Mouse (Mus musculus) liver, embryonic 12.5 days (tissue): ENCODE results near the gene March4. TPM values are rescaled to one million over a fixed set of nuclear protein-coding genes. Genes with fewer than 3 reads are reported as not detected.

ENCODE experiments used
- ATAC-seq: fragments of 200-750 bp; cut with Nextera tagmentation; 2 replicates; pipeline ENCODE4 v1.8.0; 2017; ENCODE audit warnings: moderate number of reproducible peaks, mild to moderate bottlenecking, moderate library complexity
- H3K27ac ChIP-seq: fragments of 300-500 bp; sonication (generic); 2 replicates; pipeline ENCODE4 v1.5.1; 2016; ENCODE audit warnings: mild to moderate bottlenecking
- H3K27me3 ChIP-seq: fragments of 300-500 bp; sonication (generic); replicated peaks from 2 replicates; pipeline ENCODE4 v1.6.1; 2016; ENCODE audit warnings: mild to moderate bottlenecking, moderate library complexity
- H3K36me3 ChIP-seq: fragments of 300-500 bp; sonication (generic); 2 replicates; pipeline ENCODE4 v1.6.1; 2016; ENCODE audit warnings: mild to moderate bottlenecking, moderate library complexity
- H3K4me1 ChIP-seq: fragments of 300-500 bp; sonication (generic); 2 replicates; pipeline ENCODE4 v1.6.1; 2016
- H3K4me2 ChIP-seq: fragments of 300-500 bp; sonication (generic); 2 replicates; pipeline ENCODE4 v1.6.1; 2016; ENCODE audit warnings: mild to moderate bottlenecking, moderate library complexity
- H3K4me3 ChIP-seq: fragments of 300-500 bp; sonication (generic); 2 replicates; pipeline ENCODE4 v1.5.1; 2016; ENCODE audit warnings: mild to moderate bottlenecking, moderate library complexity
- H3K9ac ChIP-seq: fragments of 300-500 bp; sonication (generic); 2 replicates; pipeline ENCODE4 v1.6.1; 2016; ENCODE audit warnings: mild to moderate bottlenecking, moderate library complexity
- H3K9me3 ChIP-seq: fragments of 300-500 bp; sonication (generic); replicated peaks from 2 replicates; pipeline ENCODE4 v1.6.1; 2016; ENCODE audit warnings: mild to moderate bottlenecking, moderate library complexity
- WGBS: fragments of 180-500 bp; shearing (Covaris S2); methylation state at CpG from one replicate; pipeline ENCODE4 v1.1.7; 2016; ENCODE audit not compliant: insufficient replicate concordance; 5-methylcytosine and 5-hydroxymethylcytosine counted together
- polyA plus RNA-seq: library from polyadenylated mRNA; unstranded; fragments of >200 nt; fragmentation: Nextera tagmentation; extraction: Ambion mirVana; gene quantifications from 2 replicates; pipeline ENCODE4 v1.2.1, GENCODE M21; 2016

Gene March4
- polyA plus RNA-seq, 1 experiment from 2014 or later, result not detected

DNA sequence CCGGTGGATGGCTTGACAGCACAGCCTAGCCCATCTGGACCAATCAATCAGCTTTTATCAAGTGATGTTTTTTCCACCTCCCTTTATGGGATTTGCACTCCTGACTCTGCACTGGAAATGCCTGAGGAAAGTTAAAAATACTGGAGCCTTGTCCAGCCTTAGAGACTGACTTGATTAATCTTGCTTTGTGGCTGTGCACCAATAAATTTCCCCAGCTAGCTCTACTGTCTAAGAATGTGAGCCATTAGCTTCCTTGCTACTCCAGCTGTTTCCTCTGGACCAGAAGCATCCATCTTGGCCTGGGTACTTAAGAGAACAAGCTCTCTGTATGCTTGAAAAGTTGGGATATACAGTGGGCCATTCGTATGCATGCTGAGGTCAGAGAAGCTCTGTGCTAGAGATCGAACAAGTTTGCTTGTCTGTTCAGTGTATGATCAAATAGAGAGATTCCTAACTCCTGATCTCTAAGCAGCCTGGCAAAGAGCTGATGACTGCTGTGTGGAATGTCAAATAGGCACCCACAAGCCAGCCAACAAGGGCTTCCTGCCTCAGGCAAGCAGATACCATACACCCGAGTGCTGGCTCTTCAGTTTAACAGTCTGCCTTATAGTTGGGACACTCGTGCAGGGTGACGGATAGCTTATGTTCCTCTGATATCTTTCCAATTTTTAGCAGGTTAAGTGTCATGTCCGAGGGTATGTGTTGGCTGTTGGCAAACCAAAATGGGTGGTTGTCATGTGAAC is 25.8 kb downstream of the March4 start:
- H3K27ac ChIP-seq, result no peak overlapping the region
- WGBS, result 61% methylated on average over 7 of the region's 7 CpGs
- H3K9ac ChIP-seq, result no peak overlapping the region
- no peaks in the 10 kb centered on the region for H3K9me3 ChIP-seq
- H3K4me1 ChIP-seq, result no peaks in the 10 kb centered on the region
- H3K4me2 ChIP-seq, result no peak overlapping the region
- ATAC-seq, result no peak
- no peaks in the 10 kb centered on the region for H3K27me3 ChIP-seq
- no peak overlapping the region for H3K4me3 ChIP-seq
- H3K36me3 ChIP-seq, result no peaks in the 10 kb centered on the region

DNA sequence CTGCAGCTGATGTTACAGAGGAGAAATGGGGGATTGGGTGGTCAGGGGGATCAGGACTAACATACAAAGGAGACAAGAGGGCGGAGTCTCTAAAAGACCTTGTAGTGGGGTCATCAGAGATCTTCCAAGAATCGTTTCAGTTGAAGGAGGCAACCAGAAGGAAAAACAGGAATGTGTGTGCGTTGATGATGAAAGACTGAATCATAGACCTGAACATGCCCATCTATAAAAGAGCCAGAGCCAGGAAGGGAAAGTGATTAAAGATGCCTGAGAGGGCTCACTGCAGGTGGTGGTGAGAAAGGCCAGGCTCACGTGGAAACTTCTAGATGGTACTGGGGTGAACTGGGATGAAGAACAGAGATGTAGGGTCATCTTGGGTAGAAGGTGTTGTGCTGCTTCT is 27.2 kb downstream of the March4 start:
- ATAC-seq, result no peak
- H3K9ac ChIP-seq, result no peak overlapping the region
- no peaks in the 10 kb centered on the region for H3K36me3 ChIP-seq
- H3K4me2 ChIP-seq, result no peak overlapping the region
- no peak overlapping the region for H3K4me3 ChIP-seq
- WGBS, result 55% methylated on average over 4 of the region's 4 CpGs
- no peaks in the 10 kb centered on the region for H3K9me3 ChIP-seq
- no peaks in the 10 kb centered on the region for H3K27me3 ChIP-seq
- H3K4me1 ChIP-seq, result no peaks in the 10 kb centered on the region
- H3K27ac ChIP-seq, result no peak overlapping the region

DNA sequence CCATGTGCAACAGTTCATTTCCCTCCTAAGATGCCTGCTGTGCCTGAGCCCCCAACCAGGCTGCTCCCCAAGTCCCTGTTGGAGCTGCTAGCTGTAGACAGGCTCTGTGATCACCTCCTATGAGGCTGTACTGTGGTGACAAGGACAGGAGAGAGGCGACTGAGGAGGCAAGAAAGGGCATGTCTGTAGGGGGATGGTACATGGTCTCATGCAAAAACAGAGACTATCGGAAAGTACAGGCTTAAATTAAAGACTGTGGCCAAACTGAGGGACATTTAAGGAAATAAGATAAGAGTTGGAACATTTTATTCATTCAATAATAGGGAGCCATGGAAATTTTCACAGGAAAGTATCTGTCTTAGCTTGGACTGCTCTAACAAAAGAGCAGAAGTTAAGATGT is 29.1 kb downstream of the March4 start:
- no peak for ATAC-seq
- Histone ChIP-seq H3K27ac (no peak overlapping the region), H3K4me2 (no peak overlapping the region), H3K9me3 (no peaks in the 10 kb centered on the region), H3K9ac (no peak overlapping the region), H3K27me3 (no peaks in the 10 kb centered on the region), H3K36me3 (no peaks in the 10 kb centered on the region), H3K4me3 (no peak overlapping the region), H3K4me1 (no peaks in the 10 kb centered on the region)
- 48% methylated on average over 2 of the region's 2 CpGs for WGBS

DNA sequence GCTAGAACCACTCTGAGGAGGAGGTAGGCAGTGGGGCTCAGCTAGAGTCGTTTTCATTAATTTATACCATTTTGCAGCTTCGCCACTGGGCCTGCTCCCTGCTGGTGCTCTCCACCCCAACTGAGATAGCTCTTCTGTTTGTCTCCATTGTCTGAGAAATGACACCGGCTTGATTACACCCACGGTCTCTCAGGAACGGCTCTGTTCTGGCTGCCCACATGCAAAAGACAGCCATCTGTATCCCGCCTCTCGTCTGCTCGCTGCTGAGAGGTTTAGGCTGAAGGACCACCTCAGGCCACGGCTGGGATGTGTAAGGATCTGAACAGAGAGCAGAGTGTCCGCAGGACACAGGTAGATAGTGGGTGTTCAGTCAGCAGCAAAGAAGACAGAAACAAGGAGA is 30.5 kb downstream of the March4 start:
- H3K4me3 ChIP-seq, result no peak overlapping the region
- no peak overlapping the region for H3K27ac ChIP-seq
- no peaks in the 10 kb centered on the region for H3K27me3 ChIP-seq
- H3K4me1 ChIP-seq, result no peaks in the 10 kb centered on the region
- no peak overlapping the region for H3K4me2 ChIP-seq
- H3K9ac ChIP-seq, result no peak overlapping the region
- no peaks in the 10 kb centered on the region for H3K36me3 ChIP-seq
- no peak for ATAC-seq
- H3K9me3 ChIP-seq, result no peaks in the 10 kb centered on the region
- 45% methylated on average over 10 of the region's 10 CpGs for WGBS

DNA sequence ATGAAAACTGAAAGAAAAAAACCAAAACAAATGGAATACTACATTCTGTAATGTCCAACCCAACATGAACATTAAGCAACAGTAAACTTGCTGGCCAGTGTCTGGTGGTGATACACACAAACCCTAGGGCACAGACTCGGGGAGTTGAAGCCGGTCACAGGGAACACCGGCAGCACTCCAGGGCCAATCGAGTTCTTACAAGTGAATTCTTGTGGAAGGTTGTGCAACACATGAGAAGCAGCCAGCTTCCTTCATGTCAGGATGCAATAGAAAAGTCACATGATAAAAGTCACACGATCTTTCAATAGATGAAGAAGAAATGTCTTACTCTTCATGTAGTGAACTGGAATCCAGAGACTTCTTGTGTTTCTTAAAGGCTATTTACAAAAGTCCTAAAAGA is 39.1 kb downstream of the March4 start:
- no peak for ATAC-seq
- WGBS, result 71% methylated on average over 5 of the region's 5 CpGs
- no peak overlapping the region for H3K27ac ChIP-seq
- no peaks in the 10 kb centered on the region for H3K36me3 ChIP-seq
- no peak overlapping the region for H3K4me2 ChIP-seq
- no peak overlapping the region for H3K4me3 ChIP-seq
- H3K9me3 ChIP-seq, result no peaks in the 10 kb centered on the region
- no peak overlapping the region for H3K9ac ChIP-seq
- no peaks in the 10 kb centered on the region for H3K4me1 ChIP-seq
- no peaks in the 10 kb centered on the region for H3K27me3 ChIP-seq

DNA sequence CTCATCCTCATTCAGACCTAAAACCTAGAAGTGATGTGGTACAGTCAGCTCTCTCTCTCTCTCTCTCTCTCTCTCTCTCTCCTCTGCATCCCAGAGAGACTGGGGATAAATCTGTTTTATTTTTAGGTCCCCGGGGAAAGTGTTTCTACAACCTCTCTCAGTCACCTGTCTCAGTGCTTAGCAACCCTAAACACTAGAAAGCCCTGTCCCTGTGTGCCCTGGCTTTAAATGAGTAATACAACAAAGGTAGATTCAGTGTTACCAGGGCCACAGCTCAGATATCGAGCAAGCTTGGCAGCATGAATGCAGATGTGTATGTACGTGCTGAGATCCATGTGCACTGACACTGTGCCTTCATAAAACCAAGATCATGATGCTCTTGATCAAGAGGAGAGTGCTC is 43.3 kb downstream of the March4 start:
- H3K27me3 ChIP-seq, result no peaks in the 10 kb centered on the region
- 72% methylated on average over 3 of the region's 3 CpGs for WGBS
- ATAC-seq, result no peak

DNA sequence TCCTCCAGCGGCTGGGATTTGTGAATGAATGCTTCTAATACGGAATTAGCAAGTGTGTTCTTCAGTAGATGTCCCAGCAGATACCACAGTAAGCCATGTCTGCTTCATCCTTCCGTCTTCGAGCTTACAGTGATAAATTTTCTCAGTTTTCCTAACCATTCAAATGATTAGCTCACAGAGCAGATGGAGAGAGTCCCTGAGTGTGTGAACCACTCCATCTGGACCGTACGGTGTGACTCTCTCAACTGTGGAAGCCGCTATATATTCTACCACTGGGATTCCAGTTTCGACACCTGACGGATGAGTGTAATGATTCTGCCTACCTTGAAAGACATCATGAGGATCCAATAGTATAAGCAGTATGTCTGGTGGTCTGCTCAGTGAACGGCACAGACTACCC is 44.1 kb downstream of the March4 start:
- ATAC-seq, result no peak
- Histone ChIP-seq H3K4me2 (no peak overlapping the region), H3K27me3 (no peaks in the 10 kb centered on the region), H3K9ac (no peak overlapping the region), H3K9me3 (no peaks in the 10 kb centered on the region), H3K36me3 (no peaks in the 10 kb centered on the region), H3K4me3 (no peak overlapping the region), H3K4me1 (no peaks in the 10 kb centered on the region), H3K27ac (no peak overlapping the region)
- WGBS, result 75% methylated on average over 10 of the region's 10 CpGs

More for the DNA sequence above, 43.3 kb downstream of the March4 start:
- Histone ChIP-seq H3K4me1 (no peaks in the 10 kb centered on the region), H3K9ac (no peak overlapping the region), H3K27ac (no peak overlapping the region), H3K36me3 (no peaks in the 10 kb centered on the region), H3K4me2 (no peak overlapping the region), H3K9me3 (no peaks in the 10 kb centered on the region), H3K4me3 (no peak overlapping the region)

DNA sequence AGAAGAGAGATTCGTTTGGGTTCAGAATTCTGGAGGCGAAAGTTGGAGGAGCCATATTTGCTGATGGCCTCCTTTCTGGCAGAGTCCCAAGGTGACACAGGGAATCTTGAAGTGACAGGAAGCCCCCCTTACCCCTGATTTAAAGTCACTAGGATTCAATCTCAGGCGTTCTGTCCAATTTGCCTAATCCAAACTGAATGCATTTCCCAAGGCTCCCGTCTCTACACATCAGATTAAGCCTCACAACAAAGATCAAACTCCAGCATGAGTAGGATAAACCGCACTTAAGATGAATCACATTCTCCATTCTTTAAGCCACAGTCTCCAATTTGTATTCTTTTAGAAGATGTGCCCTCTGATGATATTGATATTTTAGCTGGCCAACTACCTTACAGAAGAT is 45.4 kb downstream of the March4 start:
- Histone ChIP-seq H3K4me3 (no peak overlapping the region), H3K4me2 (no peak overlapping the region), H3K36me3 (no peaks in the 10 kb centered on the region), H3K9ac (no peak overlapping the region), H3K27me3 (no peaks in the 10 kb centered on the region), H3K9me3 (no peaks in the 10 kb centered on the region), H3K4me1 (no peaks in the 10 kb centered on the region), H3K27ac (no peak overlapping the region)
- no peak for ATAC-seq
- 53% methylated on average over 5 of the region's 5 CpGs for WGBS

DNA sequence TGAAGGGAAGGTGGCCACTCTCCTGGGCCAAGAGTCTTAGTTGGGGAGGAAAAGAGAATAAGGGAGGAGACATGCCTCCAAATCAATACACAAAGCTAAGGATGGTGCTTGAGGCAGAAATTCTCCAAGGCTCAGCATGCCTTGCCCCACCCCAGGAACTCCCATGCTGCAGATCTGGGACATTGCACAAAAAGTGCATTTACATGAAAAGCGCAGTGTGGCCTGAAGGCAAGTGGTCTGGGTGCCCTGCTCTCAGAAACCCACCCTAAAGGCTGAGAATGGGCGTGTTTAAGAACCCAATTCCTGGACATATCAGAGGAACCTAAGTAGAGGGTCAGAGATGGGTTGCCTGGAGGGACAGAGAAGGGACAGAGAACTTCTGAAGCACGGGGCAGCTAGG is 45.9 kb downstream of the March4 start:
- H3K4me3 ChIP-seq, result no peak overlapping the region
- no peaks in the 10 kb centered on the region for H3K9me3 ChIP-seq
- WGBS, result 40% methylated on average over 3 of the region's 3 CpGs
- ATAC-seq, result no peak
- no peak overlapping the region for H3K4me2 ChIP-seq
- no peak overlapping the region for H3K9ac ChIP-seq
- H3K4me1 ChIP-seq, result no peaks in the 10 kb centered on the region
- H3K36me3 ChIP-seq, result no peaks in the 10 kb centered on the region
- H3K27me3 ChIP-seq, result no peaks in the 10 kb centered on the region
- no peak overlapping the region for H3K27ac ChIP-seq

DNA sequence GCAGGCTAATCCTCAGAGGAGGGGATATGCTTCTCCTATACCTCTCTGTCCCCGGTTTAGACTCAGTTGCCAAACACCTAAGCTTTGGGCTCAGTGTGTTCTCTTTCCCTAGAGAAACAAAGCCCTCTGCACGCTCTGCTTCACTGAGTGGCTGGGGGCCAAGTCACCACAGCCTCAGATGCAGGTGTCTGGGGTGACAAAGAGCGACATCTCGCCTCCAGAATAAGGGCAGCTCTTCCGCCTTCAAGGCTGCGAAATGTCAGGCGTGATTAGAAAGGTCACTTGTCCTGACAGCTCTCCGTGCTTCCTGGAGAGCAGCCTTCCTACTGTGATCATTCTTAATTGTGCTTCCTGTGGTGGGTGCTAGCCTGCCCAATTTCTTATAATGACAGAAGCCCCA is 46.5 kb downstream of the March4 start:
- no peak overlapping the region for H3K4me3 ChIP-seq
- H3K27ac ChIP-seq, result no peak overlapping the region
- 5% methylated on average over 8 of the region's 8 CpGs for WGBS
- H3K4me1 ChIP-seq, result no peaks in the 10 kb centered on the region
- H3K27me3 ChIP-seq, result no peaks in the 10 kb centered on the region
- H3K36me3 ChIP-seq, result no peaks in the 10 kb centered on the region
- H3K9ac ChIP-seq, result no peak overlapping the region
- no peak for ATAC-seq
- H3K9me3 ChIP-seq, result no peaks in the 10 kb centered on the region
- no peak overlapping the region for H3K4me2 ChIP-seq

DNA sequence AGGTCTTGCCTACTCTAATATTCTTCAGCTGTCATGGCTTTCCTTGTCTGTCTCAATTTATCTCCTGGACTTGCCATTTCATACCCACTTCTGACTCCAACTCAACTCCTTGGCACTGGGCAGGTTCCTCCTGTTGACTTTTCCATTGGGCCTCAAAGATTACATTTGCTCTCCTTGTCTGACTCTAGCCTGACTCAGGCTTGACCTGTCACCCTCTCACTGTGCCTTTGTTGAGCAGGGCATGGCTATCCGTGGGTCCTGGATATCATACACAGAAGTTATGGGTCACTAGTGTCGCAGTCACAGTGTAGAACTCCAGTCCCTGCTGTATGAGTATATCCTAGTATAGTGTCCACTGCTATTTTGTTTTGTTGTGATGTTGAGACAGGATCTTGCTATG is 60.1 kb downstream of the March4 start:
- Histone ChIP-seq H3K4me2 (no peak overlapping the region), H3K9ac (no peak overlapping the region), H3K27ac (no peak overlapping the region), H3K9me3 (no peaks in the 10 kb centered on the region), H3K27me3 (no peaks in the 10 kb centered on the region), H3K4me3 (no peak overlapping the region), H3K4me1 (no peaks in the 10 kb centered on the region), H3K36me3 (no peaks in the 10 kb centered on the region)
- WGBS, result 64% methylated on average over 2 of the region's 2 CpGs
- no peak for ATAC-seq

DNA sequence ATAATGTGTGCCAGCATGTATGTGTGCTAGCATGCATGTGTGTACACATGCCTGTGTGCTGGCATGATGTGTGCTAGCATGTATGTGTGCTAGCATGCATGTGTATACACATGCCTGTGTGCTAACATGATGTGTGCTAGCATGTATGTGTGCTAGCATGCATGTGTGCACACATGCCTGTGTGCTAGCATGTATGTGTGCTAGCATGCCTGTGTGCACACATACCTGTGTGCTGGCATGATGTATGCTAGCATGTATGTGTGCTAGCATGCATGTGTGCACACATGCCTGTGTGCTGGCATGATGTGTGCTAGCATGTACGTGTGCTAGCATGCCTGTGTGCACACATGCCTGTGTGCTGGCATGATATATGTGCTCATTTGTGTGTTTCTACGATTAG is 67.7 kb downstream of the March4 start:
- H3K4me1 ChIP-seq, result no peaks in the 10 kb centered on the region
- WGBS, result 52% methylated on average over 2 of the region's 2 CpGs
- no peaks in the 10 kb centered on the region for H3K27me3 ChIP-seq
- H3K4me2 ChIP-seq, result no peak overlapping the region
- ATAC-seq, result no peak
- no peak overlapping the region for H3K4me3 ChIP-seq
- no peak overlapping the region for H3K27ac ChIP-seq
- no peak overlapping the region for H3K9ac ChIP-seq
- no peaks in the 10 kb centered on the region for H3K36me3 ChIP-seq
- no peaks in the 10 kb centered on the region for H3K9me3 ChIP-seq

DNA sequence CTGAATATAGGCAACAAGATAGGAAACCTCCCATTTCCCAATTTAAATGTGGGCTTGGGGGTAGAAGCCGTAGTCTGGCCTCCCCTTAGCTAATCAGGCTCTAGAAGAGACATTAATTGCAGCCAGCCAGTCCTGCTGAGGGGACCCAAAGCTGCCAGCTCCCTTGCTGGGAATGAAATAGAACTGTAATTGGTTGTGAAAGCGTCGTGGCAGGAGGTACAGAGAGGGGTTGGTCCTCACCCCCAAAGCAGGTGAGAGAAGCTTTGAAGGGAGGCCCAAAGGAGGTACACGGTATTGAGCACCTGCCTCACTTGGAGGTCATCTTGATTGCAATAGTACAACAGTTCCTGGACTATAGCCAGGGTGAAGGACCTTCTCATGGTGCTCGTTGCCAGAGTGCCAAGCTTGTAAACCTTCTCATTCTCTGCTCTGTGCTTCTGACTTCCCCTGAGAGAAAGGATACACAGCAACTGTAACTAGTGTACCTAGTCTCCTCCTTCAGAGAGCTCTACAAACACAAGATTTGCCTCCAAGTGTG is 68.2 kb downstream of the March4 start:
- ATAC-seq, result no peak
- 41% methylated on average over 5 of the region's 5 CpGs for WGBS
- no peak overlapping the region for H3K4me3 ChIP-seq

More for the DNA sequence above, 68.2 kb downstream of the March4 start:
- Histone ChIP-seq H3K9ac (no peak overlapping the region), H3K27me3 (no peaks in the 10 kb centered on the region), H3K4me1 (no peaks in the 10 kb centered on the region), H3K27ac (no peak overlapping the region), H3K36me3 (no peaks in the 10 kb centered on the region), H3K4me2 (no peak overlapping the region), H3K9me3 (no peaks in the 10 kb centered on the region)
